Mouse (Mus musculus): ENCODE data around the gene Ntng2. TPM values are rescaled to one million over a fixed set of nuclear protein-coding genes. Genes with fewer than 3 reads are reported as not detected.

Ntng2 gene
- total RNA-seq, 4 experiments from 2014 or later, result 52.7 to 72.6 (median 62.9) TPM

- DNase-seq, result no peak
Measured at GRCm38 (mm10) chr2:29191216-29192215, 61.3 kb downstream of the Ntng2 start.

DNA sequence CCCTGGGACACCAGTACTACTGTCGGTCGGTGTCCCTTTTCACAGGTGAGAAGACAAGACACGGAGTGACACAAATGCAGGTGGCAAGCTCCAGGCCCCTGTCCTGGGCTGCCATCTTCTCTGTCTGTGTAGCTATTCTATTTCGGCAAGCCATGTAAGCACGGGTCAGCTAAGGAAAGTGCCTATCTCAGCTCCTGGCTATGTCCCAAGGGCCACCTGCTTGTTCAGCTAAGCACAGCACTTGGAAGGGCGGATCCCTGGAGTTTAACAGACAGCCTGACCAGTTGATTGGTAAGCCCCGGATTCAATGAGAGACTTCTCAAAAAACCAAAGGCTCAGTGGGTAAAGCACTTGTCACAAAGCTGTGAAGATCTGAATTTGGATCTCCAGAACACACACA, 62.4 kb downstream of the Ntng2 start:
- no peak for DNase-seq

DNA sequence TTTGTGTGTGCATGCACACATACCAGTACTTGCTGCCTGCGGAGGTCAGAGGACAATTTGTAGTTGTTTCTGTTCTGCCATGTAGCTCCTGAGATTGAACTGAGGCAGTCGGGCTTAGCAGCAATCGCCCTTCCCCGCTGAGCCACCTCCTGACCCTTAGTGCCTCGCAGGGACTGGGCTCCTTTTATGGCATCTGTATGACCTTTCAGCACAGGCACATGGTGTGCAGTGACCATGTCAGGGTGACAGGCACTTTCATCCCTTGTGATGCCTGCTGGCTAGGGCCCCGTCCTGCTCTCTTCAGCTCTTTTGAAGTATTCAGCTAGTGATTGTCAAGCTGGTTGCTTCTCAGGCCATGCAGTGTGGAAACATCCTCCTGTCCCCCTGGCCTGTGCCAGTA, 66.6 kb downstream of the Ntng2 start:
- no peak for DNase-seq

DNA sequence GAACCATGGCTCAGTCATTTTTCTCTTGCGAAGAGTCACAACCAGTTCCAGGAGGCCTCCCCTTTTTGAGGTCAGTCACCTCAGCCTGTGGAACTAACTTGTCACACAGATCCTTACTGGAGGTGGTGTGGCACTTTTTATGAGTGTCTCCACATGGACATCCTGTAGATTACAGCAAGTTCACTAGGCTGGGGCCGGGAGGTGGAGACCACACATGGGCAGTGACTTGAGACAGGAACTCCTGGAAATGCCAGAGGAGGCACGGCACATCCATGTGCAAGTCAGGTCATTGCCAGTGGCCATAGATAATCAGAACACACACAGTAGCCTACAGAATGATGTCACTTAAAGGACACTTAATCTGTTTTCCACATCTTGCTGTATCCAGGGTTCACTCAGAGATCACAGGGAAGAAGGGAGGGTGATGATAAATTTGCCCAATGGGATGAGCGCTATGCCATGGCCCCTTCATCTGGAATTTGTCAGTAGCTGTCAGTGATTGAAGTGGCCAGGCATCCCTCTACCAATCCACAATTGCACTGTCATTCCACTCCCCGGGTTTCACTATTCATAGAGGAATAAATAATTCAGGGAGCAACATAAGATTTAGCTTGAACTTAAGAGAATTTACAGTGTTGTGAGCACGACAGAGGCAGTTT, 69.4 kb downstream of the Ntng2 start:
- no peak for DNase-seq

DNA sequence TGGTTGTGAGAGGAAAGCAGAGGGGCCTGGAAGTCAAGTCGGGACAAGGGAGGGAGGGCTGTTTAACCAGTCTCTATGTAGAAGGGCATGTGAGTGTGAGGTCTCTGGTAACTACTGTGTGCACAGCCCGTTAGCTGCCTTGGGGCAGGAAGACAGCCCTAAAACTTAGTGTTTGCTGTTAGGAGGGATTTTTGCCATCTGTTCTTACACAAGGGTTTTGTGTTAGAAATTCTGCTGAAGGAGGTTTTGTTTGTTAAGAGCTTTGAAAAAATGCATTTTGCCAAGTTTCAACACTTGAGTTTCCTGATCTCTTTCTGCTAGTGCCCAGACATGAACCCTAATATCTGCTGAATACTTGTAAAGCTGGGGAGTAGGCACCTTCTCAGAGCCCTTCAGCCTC, 71.7 kb downstream of the Ntng2 start:
- no peak for DNase-seq

- no peak for DNase-seq
Measured at GRCm38 (mm10) chr2:29179810-29180209, 73.0 kb downstream of the Ntng2 start.

DNA sequence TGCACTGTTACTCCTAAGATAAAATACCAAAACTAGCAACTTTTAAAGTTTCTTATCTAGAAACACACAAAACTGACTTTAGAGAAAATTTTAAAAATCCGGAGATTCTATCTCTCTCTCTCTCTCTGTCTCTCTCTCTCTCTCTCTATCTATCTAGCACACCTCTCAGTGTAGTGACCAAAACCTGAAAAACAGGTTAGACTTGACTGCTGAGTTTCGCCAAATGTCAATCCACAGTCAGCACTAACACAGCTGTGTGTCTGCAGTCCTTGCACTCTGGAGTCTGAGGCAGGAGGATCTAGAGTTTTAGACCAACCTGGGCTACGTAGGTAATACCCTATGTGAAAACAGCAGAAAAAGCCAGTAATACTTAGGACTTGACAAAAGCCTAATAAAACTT, 77.9 kb downstream of the Ntng2 start:
- no peak for DNase-seq

- no peak for DNase-seq
Measured at GRCm38 (mm10) chr2:29168067-29168466, 84.7 kb downstream of the Ntng2 start.

GRCm38 (mm10) chr2:29151941-29152340, 100.9 kb downstream of the Ntng2 start:
- no peak for DNase-seq

Other genes starting within 250 kb of the Ntng2 start
- 1 to 10 TPM in 2 of 4 experiments, under 1 TPM in 2; 0.44 to 1.6 (median 0.93) TPM for gene Cfap77, start 197.9 kb downstream of the Ntng2 start, total RNA-seq (2022)
- 10 to 100 TPM; 12.4 to 23.3 (median 14.7) TPM for gene Ttf1, start 192.7 kb downstream of the Ntng2 start, total RNA-seq (2022)
- 10 to 100 TPM; 31.8 to 40.5 (median 36.1) TPM for gene Setx, start 128.8 kb downstream of the Ntng2 start, total RNA-seq (2022)
- gene Med27, start 93.8 kb upstream of the Ntng2 start, total RNA-seq (2022), result 10 to 100 TPM; 25.7 to 34.7 (median 30.7) TPM

Data from adrenal gland, adult 8-10 months (tissue).